Mouse (Mus musculus) induced T-regulatory cell, adult 2 months (primary cell): ENCODE data around the gene Ggta1.
A peak's percentile ranks its signal among the peaks of the same experiment; 100 is the strongest.

Experiments used
- DNase-seq: peaks from one replicate; pipeline ENCODE4 v3.0.0-alpha.2; 2012; ENCODE audit warnings: low read depth

The Ggta1 gene

DNA sequence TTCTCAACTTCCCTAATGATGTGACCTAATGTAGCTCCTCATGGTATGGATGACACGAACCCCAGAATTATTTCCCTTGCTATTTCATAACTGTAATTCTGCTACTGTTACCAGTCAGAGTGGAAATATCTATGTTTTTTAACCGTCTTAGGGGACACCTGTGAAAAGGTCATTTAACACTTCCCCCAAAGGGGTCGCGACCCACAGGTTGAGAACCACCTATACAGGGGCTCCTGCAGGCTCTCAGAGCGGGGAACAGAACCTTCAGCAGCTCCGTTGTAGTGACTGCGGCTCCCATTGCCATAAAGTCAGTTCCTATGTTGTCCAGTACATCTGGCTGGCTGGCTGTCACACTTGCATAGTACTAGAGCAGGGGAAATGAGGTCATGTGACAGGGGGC, 62.3 kb downstream of the Ggta1 start:
- DNase-seq = no peak

DNA sequence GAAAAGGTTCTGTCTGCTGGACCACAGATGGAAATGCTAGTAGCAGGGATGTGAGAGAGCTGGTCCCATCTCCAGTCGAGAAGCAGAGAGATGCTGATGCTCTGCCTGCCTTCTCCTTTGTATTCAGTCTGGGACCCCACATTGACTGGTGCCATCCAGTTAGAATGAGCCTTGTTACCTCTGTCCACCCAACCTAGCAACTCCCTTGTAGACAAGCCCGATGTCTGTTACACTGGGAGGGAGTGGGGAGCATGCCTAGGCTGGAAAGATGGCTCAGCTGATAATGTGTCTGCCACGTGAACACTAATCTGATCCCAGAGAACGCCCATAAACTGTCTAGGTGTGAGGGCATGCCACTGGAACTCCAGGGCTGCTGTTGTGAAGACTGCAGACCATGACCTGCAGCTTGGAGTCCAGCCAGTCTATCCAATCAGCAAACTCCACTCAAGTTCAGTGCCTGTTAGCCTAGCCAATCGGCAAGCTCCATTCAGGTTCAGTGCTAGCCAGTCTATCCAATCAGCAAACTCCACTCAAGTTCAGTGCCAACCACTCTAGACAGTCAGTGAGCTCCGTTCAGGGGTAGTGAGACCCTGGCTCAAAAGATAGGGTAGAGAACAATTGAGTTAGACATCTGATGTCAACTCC, 64.7 kb downstream of the Ggta1 start:
- no peak for DNase-seq

GRCm38 (mm10) chr2:35397590-35398173, 65.3 kb downstream of the Ggta1 start:
- peak; percentile 86 for DNase-seq

GRCm38 (mm10) chr2:35397096-35397495, 65.9 kb downstream of the Ggta1 start, which contains the start of gene 4930402F06Rik:
Gene 4930402F06Rik (minus strand): TSS chr2:35397175.
- no peak for DNase-seq

DNA sequence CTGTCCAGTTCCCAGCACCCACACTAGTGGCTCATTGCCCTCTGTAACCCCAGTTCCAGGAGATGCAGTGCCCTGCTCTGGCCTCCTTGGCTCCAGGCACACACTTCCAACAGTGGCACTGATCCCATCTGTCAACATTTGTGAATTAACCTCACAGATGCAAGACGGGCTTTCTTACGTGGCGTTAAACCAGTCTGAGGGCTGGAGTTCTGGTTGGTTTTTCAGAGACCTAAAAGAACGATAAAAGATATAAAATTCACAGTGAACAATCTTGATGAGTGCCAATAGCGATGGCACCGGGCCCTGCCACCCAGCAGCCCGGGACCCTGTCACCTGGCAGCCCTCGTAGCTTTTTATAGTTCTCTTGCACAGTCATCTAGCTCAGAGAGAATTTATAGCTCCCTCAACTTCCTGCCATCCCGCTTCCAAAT, 77.6 kb downstream of the Ggta1 start:
- DNase-seq = no peak

DNA sequence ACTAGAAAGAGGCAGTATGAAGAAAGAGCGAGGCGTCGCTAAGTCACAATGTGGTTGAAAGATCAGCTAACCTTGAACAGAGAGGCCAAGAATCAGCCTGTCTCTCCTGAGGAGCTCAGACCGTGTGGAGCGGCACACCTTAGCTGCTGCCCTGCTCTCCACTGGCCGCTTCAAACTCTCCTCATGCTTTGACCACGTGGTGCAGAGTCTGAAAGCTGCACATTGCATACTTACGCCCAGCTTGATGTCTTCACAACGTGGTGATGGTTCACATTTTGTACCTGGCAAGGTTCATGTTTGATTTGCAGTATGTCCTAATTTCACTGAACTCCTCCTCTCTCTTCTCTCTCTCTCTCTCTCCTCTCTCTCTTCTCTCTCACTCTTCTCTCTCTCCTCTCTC, 83.7 kb downstream of the Ggta1 start:
- DNase-seq = no peak

GRCm38 (mm10) chr2:35377600-35377999, 85.4 kb downstream of the Ggta1 start:
- DNase-seq = no peak

DNA sequence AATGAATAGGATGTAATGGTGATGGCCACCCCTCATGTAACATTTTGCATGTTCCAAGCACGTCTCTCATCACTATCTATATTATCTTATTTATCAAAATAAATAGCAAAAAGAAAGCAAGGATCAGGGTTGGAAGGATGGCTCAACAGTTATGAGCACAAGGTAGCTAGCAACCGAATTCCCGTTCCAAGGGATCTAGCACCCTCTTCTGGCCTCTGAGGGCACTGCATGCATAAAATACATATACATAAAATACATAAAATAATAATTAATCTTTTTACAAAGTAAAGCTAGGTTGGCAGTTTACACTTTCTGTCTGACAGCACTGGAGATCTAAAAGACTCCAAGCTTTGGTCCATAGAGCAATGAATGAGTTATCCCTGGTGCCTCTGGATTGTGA, 90.0 kb downstream of the Ggta1 start:
- peak; percentile 74 for DNase-seq

- no peak for DNase-seq
Measured at GRCm38 (mm10) chr2:35370686-35371085, 92.3 kb downstream of the Ggta1 start.

- DNase-seq = no peak
Measured at GRCm38 (mm10) chr2:35367629-35368028, 95.4 kb downstream of the Ggta1 start, which contains the start of gene 4930568D16Rik. Gene 4930568D16Rik (minus strand): TSS chr2:35367729.
